Mouse (Mus musculus) MEL-GATA-1-ER (cell line): Measurements from ENCODE around the gene Insr.
A peak's percentile ranks its signal among the peaks of the same experiment; 100 is the strongest.
"Not testable (repeated sequence)": the region's sequence is repeated elsewhere in the genome, so short reads cannot be mapped to it uniquely, and the experiment has no call there.

Source experiments
- DNase-seq: peaks from one replicate; pipeline ENCODE4 v3.0.0-alpha.2; 2012; ENCODE audit warnings: low read depth; ENCODE audit errors: extremely low read depth

Insr gene

DNA sequence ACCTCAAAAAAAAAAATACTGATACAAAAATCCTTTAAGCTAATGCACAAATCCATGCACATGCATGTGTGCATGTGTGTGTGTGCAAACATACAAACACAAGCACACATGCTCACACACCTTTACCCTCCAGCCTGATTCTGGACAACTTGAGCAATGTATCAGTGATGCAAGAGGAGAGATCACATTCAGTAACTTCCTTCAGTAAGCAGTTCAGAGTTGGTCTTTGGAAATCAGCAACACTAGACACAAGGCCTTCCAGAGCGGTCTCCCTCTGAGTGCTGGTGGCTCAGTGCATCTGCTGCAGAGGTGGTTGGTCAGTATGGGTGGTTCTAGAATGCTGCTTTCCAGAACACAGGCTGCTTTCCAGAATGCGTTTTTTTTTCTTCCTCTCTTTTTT, 46.8 kb downstream of the Insr start:
- DNase-seq, result no peak

DNA sequence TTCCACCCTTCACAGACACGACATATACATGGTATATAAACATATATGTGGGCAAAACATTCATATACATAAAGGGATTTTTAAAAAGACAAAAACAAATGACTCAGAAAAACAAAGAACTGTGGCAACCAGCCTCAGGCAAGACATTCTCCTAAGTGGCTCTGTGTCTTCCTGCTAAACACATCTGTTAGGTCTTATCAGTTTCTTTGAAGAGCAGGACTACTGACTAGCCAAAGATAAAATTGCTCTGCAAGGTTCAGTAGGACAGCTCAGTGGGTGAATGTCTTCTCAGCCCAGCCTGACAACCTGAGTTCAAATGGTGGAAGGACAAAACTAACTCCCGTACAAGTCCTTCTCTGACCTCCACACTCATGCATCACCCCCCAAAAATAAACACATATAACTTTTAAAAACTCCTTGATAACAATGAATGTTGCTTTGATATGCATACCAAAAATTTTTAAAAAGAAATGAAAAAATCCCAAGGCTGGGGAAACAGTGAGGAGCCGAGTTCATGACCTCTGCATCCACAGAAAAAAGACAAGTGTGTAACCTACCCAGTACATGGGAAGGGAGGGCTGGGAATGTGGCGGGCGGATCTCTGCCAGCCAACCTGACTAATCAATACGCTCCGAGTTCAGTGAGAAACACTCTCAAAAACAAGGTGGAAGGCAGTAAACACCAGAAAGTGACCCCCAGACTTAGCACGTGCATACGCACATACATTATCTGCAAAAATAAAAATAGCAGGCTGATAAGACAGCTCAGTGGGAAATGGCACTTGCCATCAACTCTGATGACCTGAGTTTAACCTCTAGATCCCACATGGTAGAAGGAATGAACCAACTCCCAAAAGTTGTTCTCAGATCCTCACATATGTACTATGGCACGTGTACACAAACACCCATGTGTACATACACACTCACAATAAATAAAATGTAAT, 49.0 kb downstream of the Insr start:
- DNase-seq, result no peak

DNA sequence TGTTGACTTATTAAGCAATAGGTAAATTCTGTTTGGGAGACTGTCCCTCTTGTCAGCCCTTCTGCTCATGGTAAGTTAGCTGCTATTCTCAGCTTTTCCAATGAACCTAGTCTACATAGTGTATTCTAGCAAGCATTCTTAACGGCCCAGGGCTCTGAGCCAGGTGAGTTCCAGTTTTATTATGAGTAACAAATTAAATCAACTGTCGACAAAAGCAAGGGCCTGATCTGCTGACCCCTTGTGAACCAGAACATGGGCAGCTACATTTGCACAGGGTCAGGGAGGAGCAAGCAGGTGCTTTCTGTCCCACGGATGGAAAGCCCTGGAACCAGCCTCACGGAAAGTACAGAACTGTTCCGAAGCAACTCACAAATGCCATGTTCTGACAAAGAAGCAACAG, 52.0 kb downstream of the Insr start:
- DNase-seq, result no peak

- DNase-seq, result no peak
These were observed 53.7 kb downstream of the Insr start for GRCm38 (mm10) chr8:3225731-3226130.

GRCm38 (mm10) chr8:3225184-3225583, 54.2 kb downstream of the Insr start:
- no peak for DNase-seq

DNA sequence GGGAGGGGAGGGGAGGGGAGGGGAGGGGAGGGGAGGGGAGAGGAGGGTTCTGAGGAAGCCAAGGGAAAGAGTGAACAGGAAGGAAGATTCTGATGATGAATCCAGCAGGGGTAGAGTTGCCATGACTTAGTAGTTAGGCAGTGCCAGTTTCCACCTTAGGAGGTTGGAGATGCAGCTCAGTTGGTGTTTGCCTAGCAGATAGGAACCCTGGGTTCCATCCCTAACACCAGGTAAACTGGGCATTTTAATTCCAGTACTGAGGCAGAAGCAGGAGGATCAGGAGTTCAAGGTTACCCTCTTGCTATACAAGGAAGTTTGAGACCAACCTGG, 56.8 kb downstream of the Insr start:
- no peak for DNase-seq

DNA sequence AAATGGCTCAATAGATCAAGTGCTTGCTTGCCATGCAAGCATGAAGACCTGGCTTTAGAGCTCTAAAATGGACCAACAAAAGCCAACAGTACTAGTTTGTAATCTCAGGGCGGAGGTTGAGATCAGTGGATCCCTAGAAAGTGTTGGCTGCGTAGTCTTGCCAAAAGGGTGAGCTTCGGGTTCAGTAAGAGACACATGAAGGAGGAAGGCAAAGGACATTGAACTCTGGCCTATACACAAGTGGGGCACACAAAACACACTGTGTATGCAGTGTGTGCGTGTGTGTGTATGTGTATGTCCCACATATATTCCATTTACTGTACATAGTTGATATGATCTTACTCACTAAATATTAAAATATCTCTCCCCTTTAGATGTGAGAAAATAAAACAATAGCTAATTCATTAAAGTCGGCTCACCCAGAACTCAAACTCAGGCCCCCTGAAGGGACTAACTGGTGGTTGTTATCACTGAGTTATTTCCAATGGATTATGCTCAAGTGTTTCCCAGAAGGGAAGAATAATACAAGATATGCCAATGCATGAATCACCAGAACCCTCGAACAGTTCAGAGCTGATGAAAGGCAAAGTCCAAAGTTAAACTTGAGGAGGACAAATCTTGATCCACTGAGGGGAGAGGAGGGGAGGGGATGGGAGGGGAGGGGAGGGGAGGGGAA, 57.3 kb downstream of the Insr start:
- DNase-seq, result no peak

GRCm38 (mm10) chr8:3221047-3221959, 58.1 kb downstream of the Insr start:
- DNase-seq, result peak; percentile 93

DNA sequence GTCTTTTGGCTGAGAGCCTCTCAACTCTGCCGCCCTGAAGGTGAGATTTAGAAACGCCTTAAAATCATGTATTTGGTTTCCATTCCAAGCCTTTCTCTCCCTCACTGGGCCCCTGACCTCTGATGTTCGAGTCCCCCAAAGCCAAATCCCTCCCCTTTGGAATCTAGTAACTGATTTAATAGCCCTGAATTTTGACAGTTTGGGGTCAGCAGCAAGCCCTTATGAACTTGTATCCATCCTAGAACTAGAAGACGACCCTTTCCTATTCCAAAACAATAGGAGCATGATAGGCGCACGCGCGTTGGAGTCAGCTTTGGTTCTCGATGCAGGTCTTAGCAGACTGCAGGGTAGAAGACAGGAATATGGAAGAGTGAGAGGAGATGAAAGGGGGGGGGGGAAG, 58.9 kb downstream of the Insr start:
- no peak for DNase-seq

- no peak for DNase-seq
These were observed 59.5 kb downstream of the Insr start for GRCm38 (mm10) chr8:3219921-3220411.

DNA sequence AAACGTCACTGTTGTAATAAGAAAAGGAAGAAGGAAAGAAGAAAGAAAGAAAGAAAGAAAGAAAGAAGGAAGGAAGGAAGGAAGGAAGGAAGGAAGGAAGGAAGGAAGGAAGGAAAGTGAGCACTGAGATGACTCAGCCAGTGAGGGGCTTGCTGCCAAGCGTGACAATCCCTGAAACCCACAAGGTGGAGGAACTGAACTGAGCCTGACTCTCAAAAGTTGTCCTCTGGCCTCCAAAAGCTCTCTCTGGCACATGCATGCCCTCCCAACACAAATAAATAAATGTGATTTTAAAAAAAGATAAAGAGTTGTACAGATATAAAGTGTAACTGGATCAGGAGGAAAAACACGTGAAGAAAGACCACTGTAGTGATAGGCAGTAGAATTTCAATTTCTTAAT, 60.2 kb downstream of the Insr start:
- no peak for DNase-seq

DNA sequence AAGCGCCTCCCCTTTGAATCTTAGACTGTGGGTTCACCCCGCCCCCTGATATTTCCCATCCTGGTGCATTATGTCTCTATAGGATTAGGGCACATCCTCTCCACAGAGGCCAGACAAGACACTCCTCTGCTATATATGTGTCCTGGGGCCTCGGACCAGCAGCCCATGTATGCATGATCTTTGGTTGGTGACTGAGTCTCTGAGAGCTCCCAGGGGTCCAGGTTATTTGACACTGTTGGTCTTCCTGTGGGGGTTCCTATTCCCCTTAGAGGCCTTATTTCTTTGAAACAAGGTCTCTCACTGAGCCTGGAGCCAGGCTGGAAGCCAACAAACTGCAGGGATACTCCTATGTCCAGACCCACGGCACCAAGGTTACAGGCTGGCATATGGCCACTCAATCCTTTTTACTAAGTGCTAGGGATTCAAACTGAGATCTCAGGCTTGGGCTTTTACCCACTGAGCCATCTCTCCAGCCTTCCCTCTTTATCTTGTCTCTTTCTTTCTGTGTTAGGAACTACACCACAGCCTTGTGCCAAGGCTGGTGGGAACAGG, 62.8 kb downstream of the Insr start:
- DNase-seq, result no peak

DNA sequence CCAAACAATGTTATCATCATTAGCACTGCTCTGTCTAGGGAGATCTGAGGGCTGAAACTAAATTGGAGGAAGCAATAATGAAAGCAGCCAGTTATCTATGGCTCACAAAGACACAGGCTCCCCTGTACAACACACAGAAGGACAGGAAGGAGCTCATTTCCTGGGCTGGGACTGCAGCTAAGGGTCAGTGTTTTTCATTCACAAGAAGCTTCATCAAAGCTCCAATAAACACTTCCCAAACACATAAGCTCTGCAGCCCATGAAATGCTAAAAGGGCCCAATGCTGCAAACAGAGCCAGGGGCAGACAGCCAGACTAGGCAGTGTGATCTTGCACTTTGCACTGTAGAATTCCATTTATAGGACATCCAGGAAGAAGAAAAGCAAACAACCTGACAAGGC, 63.9 kb downstream of the Insr start:
- DNase-seq, result no peak

DNA sequence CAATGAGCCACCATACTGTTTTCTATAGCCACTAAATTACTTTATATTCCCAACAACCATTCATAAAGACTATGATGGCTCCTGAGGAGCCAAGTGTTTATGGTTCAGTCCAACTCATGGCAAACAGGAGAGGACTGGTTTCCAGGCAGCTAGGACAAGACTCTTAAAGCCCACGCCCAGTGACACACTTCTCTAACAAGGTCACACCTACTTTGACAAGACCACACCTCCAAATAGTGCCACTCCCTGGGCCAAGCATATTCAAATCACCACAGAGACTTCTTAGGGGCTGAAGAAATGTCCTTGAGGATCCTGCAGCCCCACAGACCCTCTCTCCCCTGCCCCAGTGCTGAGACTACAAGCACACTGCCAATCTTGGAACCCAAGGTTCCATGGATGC, 64.8 kb downstream of the Insr start:
- DNase-seq, result no peak

- no peak for DNase-seq
These were observed 68.0 kb downstream of the Insr start for GRCm38 (mm10) chr8:3211456-3211855.

GRCm38 (mm10) chr8:3209960-3210359, 69.5 kb downstream of the Insr start:
- DNase-seq, result no peak

- DNase-seq, result no peak
These were observed 70.1 kb downstream of the Insr start for GRCm38 (mm10) chr8:3209268-3209667.

- no peak for DNase-seq
These were observed 70.7 kb downstream of the Insr start for GRCm38 (mm10) chr8:3208729-3209128.

- DNase-seq, result no peak
These were observed 74.5 kb downstream of the Insr start for GRCm38 (mm10) chr8:3204758-3205443.

DNA sequence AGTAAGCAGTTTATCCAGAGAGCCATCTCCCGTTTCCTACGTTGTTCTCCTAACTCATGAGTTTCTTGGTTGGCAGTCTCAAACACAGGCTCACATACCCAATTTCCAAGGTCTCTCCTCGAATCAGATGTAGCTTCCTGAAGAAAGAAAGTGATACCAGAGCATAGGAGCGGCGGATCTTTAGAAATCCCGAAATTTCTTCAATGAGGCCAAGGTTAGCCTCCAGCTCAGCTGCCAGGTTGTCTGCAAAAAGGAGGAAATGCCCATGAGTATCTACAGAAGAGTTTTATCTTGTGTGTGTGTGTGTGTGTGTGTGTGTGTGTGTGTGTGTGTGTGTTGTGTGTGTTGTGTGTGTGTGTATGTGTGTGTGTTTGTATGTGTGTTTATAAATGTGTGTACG, 76.6 kb downstream of the Insr start:
- no peak for DNase-seq

DNA sequence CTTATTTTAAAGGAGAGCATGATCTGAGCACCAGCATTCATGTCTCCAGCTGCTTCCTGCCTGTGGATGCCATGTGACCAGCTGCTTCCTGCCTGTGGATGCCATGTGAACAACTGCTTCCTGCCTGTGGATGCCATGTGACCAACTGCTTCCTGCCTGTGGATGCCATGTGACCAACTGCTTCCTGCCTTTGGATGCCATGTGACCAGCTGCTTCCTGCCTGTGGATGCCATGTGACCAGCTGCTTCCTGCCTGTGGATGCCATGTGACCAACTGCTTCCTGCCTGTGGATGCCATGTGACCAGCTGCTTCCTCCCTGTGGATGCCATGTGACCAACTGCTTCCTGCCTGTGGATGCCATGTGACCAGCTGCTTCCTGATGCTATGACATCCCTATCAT, 85.1 kb downstream of the Insr start:
- not testable (repeated sequence) for DNase-seq
